Mouse (Mus musculus): ENCODE measurements around the gene Nectin1. TPM values are rescaled to one million over a fixed set of nuclear protein-coding genes. Genes with fewer than 3 reads are reported as not detected.
A peak's percentile ranks its signal among the peaks of the same experiment; 100 is the strongest.

Nectin1 gene
- total and polyA plus RNA-seq, 2 experiments from 2014 or later = 11.8 to 43.7 TPM

DNA sequence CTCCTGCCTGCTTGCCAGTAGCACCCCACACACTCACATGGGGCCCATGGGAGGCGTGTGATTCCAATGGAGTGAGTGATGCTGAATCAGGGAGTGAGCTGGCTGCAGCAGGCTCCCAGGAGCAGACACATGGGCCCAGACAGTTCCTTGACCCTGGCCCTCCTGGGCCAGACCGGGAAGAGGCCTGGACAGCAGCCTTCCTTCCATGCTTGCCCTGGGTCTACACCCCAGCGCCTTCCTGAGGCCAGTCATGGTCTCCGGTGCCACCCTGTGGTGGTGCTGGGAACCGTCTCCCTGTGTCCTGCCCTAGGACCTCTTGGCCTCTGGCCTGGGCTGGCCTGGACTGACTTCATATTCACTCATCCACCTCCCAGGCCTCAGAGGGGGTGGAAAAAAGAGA lies 58.1 kb downstream of the Nectin1 start:
- peaks cover 33% of the 10 kb centered on the region for H3K36me3 ChIP-seq (ENCODE audit: insufficient read depth)
- no peaks in the 10 kb centered on the region for H3K27me3 ChIP-seq (ENCODE audit: insufficient read depth, low read length)
- no peak overlapping the region for H3K4me3 ChIP-seq (ENCODE audit: low read depth, low read length)
- no peaks in the 10 kb centered on the region for H3K4me1 ChIP-seq (ENCODE audit: insufficient read depth)
- H3K4me2 ChIP-seq (ENCODE audit: low read depth) = no peak overlapping the region
- ATAC-seq = peak; percentile 34
- H3K9ac ChIP-seq = no peak overlapping the region
- no peaks in the 10 kb centered on the region for H3K9me3 ChIP-seq (ENCODE audit: low read length)
- TF ChIP-seq CTCF (IDR thresholded peaks at IDR 0.05; ENCODE audit: low read depth) = peak; percentile 79
- DNase-seq = peak; percentile 29
- WGBS = 35% methylated on average over 5 of the region's 5 CpGs
- no peak overlapping the region for H3K27ac ChIP-seq (ENCODE audit: low read depth, low read length)

DNA sequence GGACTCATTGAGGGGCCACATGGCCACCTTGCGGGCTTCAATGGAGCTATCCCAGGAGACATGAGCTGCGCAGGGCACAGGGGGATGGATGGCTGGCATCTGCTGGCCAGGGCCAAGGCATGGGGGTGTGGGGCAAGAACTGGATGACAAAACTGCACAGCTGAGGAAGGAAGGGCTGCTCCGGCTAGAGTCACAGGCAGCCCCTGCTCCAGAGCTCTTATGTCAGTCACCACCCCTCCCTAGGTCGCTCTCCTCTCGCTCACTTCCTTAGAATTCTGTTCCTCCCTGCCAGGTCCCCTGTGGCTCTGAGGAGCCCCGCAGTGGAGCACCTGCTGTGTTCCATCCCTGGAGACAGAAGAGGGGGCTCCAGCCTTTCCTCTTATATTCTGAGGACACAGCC lies 63.8 kb downstream of the Nectin1 start:
- Histone ChIP-seq H3K9ac (no peak overlapping the region), H3K27me3 (ENCODE audit: insufficient read depth, low read length) (no peaks in the 10 kb centered on the region), H3K4me2 (ENCODE audit: low read depth) (no peak overlapping the region), H3K4me3 (ENCODE audit: low read depth, low read length) (no peak overlapping the region), H3K9me3 (ENCODE audit: low read length) (no peaks in the 10 kb centered on the region), H3K27ac (ENCODE audit: low read depth, low read length) (no peak overlapping the region), H3K4me1 (ENCODE audit: insufficient read depth) (no peaks in the 10 kb centered on the region), H3K36me3 (ENCODE audit: insufficient read depth) (peaks cover 18% of the 10 kb centered on the region)
- WGBS = 28% methylated on average over 6 of the region's 6 CpGs
- no peak for TF ChIP-seq CTCF (IDR thresholded peaks at IDR 0.05; ENCODE audit: low read depth)
- ATAC-seq (no peak), DNase-seq (no peak)

DNA sequence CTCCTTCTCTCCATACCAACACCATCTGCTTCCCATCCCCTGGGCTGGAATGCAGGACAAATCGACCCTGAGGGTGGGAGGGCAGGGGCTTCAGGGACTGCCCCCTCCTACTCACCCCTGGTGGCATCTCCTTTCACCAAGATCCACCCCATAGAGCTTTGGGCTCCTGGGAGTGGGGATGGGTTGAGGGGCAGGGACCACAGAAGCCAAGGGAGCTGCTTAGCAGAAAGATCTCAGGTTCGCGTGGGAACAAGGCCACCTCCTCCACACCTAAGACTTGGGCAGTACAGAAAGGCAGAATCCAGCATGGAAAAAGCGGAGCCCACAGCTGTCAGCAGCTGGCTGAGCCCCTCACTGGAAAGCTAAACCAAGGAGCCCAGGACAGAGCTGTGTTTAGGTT lies 64.3 kb downstream of the Nectin1 start:
- peaks cover 18% of the 10 kb centered on the region for H3K36me3 ChIP-seq (ENCODE audit: insufficient read depth)

DNA sequence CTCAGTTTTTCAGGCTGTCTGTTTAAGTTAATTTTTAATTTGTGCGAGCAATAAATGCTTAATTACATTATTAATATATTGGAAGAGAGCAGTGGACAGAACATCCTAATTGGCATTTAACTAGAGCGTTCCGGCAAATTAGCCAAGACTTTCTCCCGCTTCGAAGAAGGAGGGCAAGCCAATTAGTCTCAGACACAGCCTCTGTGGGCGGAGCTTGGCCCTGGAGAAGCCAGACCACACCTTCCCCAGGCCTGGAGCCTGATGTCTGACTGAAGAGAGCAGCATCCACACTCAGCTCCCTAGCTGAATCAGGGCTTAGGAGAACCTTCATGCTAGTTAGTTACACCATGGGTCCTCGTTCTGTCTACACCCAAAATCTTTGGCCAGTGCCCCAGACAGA lies 64.8 kb downstream of the Nectin1 start:
- Histone ChIP-seq H3K36me3 (ENCODE audit: insufficient read depth) (peaks cover 14% of the 10 kb centered on the region), H3K9ac (no peak overlapping the region), H3K27me3 (ENCODE audit: insufficient read depth, low read length) (no peaks in the 10 kb centered on the region), H3K9me3 (ENCODE audit: low read length) (no peaks in the 10 kb centered on the region), H3K4me3 (ENCODE audit: low read depth, low read length) (no peak overlapping the region), H3K4me1 (ENCODE audit: insufficient read depth) (no peaks in the 10 kb centered on the region), H3K27ac (ENCODE audit: low read depth, low read length) (no peak overlapping the region), H3K4me2 (ENCODE audit: low read depth) (no peak overlapping the region)
- DNase-seq = peak; percentile 10
- 20% methylated on average over 7 of the region's 7 CpGs for WGBS
- no peak for TF ChIP-seq CTCF (IDR thresholded peaks at IDR 0.05; ENCODE audit: low read depth)
- no peak; the same call in 1 of the 2 replicates for ATAC-seq

More for the DNA sequence above, 64.3 kb downstream of the Nectin1 start:
- no peak for TF ChIP-seq CTCF (IDR thresholded peaks at IDR 0.05; ENCODE audit: low read depth)
- Histone ChIP-seq H3K27me3 (ENCODE audit: insufficient read depth, low read length) (no peaks in the 10 kb centered on the region), H3K4me2 (ENCODE audit: low read depth) (no peak overlapping the region), H3K4me3 (ENCODE audit: low read depth, low read length) (no peak overlapping the region), H3K9me3 (ENCODE audit: low read length) (no peaks in the 10 kb centered on the region), H3K4me1 (ENCODE audit: insufficient read depth) (no peaks in the 10 kb centered on the region), H3K27ac (ENCODE audit: low read depth, low read length) (no peak overlapping the region), H3K9ac (no peak overlapping the region)
- DNase-seq (no peak), ATAC-seq (no peak)
- WGBS = 9% methylated on average over 4 of the region's 4 CpGs

DNA sequence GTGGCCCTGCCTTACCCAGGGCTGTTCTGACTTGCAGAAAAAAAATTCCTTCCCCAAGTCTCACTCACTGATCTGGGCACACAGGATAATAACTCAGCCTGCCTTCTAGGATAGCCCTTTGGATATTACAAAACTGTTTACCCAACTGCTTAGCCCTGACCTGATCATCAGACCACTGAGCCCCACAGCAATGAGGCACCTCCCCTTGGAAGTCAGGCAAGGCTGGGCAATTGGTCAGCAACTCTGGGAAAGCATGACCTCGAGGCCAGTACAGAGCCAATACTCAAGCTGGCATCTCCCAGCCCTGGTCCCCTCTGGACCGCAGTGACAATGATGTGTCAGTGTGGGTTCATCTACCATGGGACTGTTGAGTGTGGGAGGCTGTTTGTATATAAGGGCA lies 69.4 kb downstream of the Nectin1 start:
- H3K4me2 ChIP-seq (ENCODE audit: low read depth) = no peak overlapping the region
- no peaks in the 10 kb centered on the region for H3K4me1 ChIP-seq (ENCODE audit: insufficient read depth)
- no peaks in the 10 kb centered on the region for H3K27me3 ChIP-seq (ENCODE audit: insufficient read depth, low read length)
- 70% methylated on average over 2 of the region's 2 CpGs for WGBS
- H3K9ac ChIP-seq = no peak overlapping the region
- no peak overlapping the region for H3K4me3 ChIP-seq (ENCODE audit: low read depth, low read length)
- TF ChIP-seq CTCF (IDR thresholded peaks at IDR 0.05; ENCODE audit: low read depth) = no peak
- no peak for DNase-seq
- H3K36me3 ChIP-seq (ENCODE audit: insufficient read depth) = no peaks in the 10 kb centered on the region
- no peaks in the 10 kb centered on the region for H3K9me3 ChIP-seq (ENCODE audit: low read length)
- no peak for ATAC-seq
- H3K27ac ChIP-seq (ENCODE audit: low read depth, low read length) = no peak overlapping the region

DNA sequence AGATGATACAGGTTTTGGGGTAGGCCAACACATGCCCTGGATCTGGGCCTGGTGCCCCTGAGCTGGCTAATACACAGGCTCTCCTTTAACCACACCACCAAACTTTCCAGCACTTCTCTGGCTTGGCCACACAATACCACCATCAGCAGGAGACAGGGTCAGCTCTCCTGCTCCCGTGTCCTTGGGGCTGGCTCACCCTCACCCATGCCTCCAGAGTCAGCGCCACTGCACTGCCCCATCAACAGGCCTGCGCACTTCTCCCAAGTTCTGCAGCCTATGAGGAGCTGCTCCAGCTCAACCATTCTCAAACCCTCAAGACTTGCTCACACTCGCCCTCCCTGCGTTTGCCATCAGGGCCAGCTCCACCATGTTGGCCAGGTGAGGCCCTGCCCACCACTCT lies 78.4 kb downstream of the Nectin1 start:
- no peak overlapping the region for H3K4me3 ChIP-seq (ENCODE audit: low read depth, low read length)
- no peaks in the 10 kb centered on the region for H3K27me3 ChIP-seq (ENCODE audit: insufficient read depth, low read length)
- ATAC-seq (no peak), DNase-seq (no peak)
- H3K27ac ChIP-seq (ENCODE audit: low read depth, low read length) = no peak overlapping the region
- no peak for TF ChIP-seq CTCF (IDR thresholded peaks at IDR 0.05; ENCODE audit: low read depth)
- H3K9ac ChIP-seq = no peak overlapping the region
- no peaks in the 10 kb centered on the region for H3K4me1 ChIP-seq (ENCODE audit: insufficient read depth)
- H3K9me3 ChIP-seq (ENCODE audit: low read length) = no peaks in the 10 kb centered on the region
- no peaks in the 10 kb centered on the region for H3K36me3 ChIP-seq (ENCODE audit: insufficient read depth)
- whole genome bisulfite sequencing = 87% methylated on average over 5 of the region's 5 CpGs
- H3K4me2 ChIP-seq (ENCODE audit: low read depth) = no peak overlapping the region

DNA sequence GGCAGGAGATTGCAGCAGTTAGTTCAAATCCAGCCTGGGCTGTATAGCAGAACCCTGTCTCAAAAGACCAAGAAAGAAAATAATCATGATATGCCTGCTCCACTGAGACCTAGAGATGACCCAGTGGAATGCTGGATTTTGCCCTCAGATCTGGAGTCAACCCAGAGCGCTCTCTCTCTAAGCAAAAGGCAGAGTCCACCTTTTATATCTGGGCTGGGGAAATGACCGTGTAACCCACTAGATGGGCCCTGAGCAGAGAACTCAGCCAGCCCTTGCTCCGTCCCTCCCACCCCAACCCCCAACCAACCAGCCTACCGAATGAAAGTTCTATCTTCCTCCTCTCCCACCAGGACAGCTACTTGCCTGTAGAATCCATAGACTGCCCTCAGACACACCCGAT lies 81.4 kb downstream of the Nectin1 start:
- DNase-seq (no peak), ATAC-seq (no peak)
- 83% methylated on average over 5 of the region's 5 CpGs for WGBS
- Histone ChIP-seq H3K4me2 (ENCODE audit: low read depth) (no peak overlapping the region), H3K9ac (no peak overlapping the region), H3K4me1 (ENCODE audit: insufficient read depth) (no peaks in the 10 kb centered on the region), H3K36me3 (ENCODE audit: insufficient read depth) (no peaks in the 10 kb centered on the region), H3K9me3 (ENCODE audit: low read length) (no peaks in the 10 kb centered on the region), H3K27ac (ENCODE audit: low read depth, low read length) (no peak overlapping the region), H3K4me3 (ENCODE audit: low read depth, low read length) (no peak overlapping the region), H3K27me3 (ENCODE audit: insufficient read depth, low read length) (no peaks in the 10 kb centered on the region)
- no peak for TF ChIP-seq CTCF (IDR thresholded peaks at IDR 0.05; ENCODE audit: low read depth)
